In genomic region chr14:33932935-33933703, GRCm38 (mm10) we compare ENCODE assay signal across 9 mouse cellular contexts. TPM values are rescaled to one million over a fixed set of nuclear protein-coding genes. Genes with fewer than 3 reads are reported as not detected.
DNase-seq lines count a peak whose midpoint lies in the region; ATAC-seq lines count a peak whose summit lies in the region.
"Had no signal": no experiment of that assay in that cellular context is flagged by ENCODE, and none has a peak within 500 bp of the region (broad histone marks: within the 10 kb centered on the region; RNA-seq: fewer than 3 reads in every experiment).

No protein-coding gene starts in this region.

- H3K4me3 ChIP-seq in lung, embryonic 16.5 days (ENCODE audit: low read length) = no peak overlapping the region
- H3K4me3 ChIP-seq: limb, embryonic 15.5 days had no signal

- H3K9ac ChIP-seq in lung, embryonic 16.5 days (ENCODE audit: low read length) = no peak overlapping the region
- H3K9ac ChIP-seq: limb, embryonic 15.5 days had no signal

- peak; percentile 75 for DNase-seq in urinary bladder, postnatal 14 days (ENCODE audit: low spot score)
- DNase-seq in urinary bladder, adult 2 months (ENCODE audit: low spot score) = no peak
- peak; percentile 37 for DNase-seq in cerebellum, adult 8-10 months
- DNase-seq in frontal cortex, postnatal 25 days (ENCODE audit: low spot score in 2 of 2) = peak; percentile 48 to 56
- peak; percentile 88 for DNase-seq in kidney, postnatal 10 days
- DNase-seq in right cerebral cortex, adult 2 months (ENCODE audit: low spot score in 2 of 2) = peak; percentile 67 to 70
- DNase-seq in urinary bladder, postnatal 10 days (ENCODE audit: low spot score) = no peak

- 55% methylated on average over 10 of the region's 10 CpGs for WGBS in lung, embryonic 16.5 days

- ATAC-seq in lung, embryonic 16.5 days (ENCODE audit: low read depth) = peak; percentile 41; the same call in 1 of the 2 replicates

- no peaks in the 10 kb centered on the region for H3K4me1 ChIP-seq in lung, embryonic 16.5 days (replicated peaks; ENCODE audit: control insufficient read depth, insufficient read depth, low read length)

- H3K9me3 ChIP-seq in lung, embryonic 16.5 days (ENCODE audit: control insufficient read depth, low read length) = no peaks in the 10 kb centered on the region
- H3K9me3 ChIP-seq: limb, embryonic 15.5 days had no signal

- H3K36me3 ChIP-seq in lung, embryonic 16.5 days (ENCODE audit: control insufficient read depth, insufficient read depth, low read length) = no peaks in the 10 kb centered on the region

- no peak overlapping the region for H3K27ac ChIP-seq in lung, embryonic 16.5 days (ENCODE audit: low read length)
- H3K27ac ChIP-seq: limb, embryonic 15.5 days had no signal

- H3K4me2 ChIP-seq in lung, embryonic 16.5 days (ENCODE audit: low read depth, low read length) = no peak overlapping the region
- H3K4me2 ChIP-seq: limb, embryonic 15.5 days had no signal

- H3K27me3 ChIP-seq in lung, embryonic 16.5 days (ENCODE audit: control insufficient read depth, insufficient read depth, low read depth, low read length) = peaks cover 26% of the 10 kb centered on the region

RNA-seq across cellular contexts. Expression of gene Gdf2, which starts 7.7 kb away (rescaled TPM):
- not detected in 2 replicates for polyA plus RNA-seq in urinary bladder, adult 2 months (2012; rRNA removed)
- polyA plus RNA-seq in lung, embryonic 16.5 days (2015; fragmentation: Nextera tagmentation; extraction: Ambion mirVana) = 0.06 and 0.08 TPM in 2 replicates
- polyA plus RNA-seq: limb, embryonic 15.5 days had no signal

RNA-seq across cellular contexts. Expression of gene Gdf10, which starts 9.7 kb away (rescaled TPM):
- 14.3 and 18.6 TPM in 2 replicates for polyA plus RNA-seq in urinary bladder, adult 2 months (2012; rRNA removed)
- 7.1 and 7.7 TPM in 2 replicates for polyA plus RNA-seq in lung, embryonic 16.5 days (2015; fragmentation: Nextera tagmentation; extraction: Ambion mirVana)

RNA-seq across cellular contexts. Expression of gene Rbp3, which starts 20.7 kb away (rescaled TPM):
- not detected in 2 replicates for polyA plus RNA-seq in urinary bladder, adult 2 months (2012; rRNA removed)
- polyA plus RNA-seq in lung, embryonic 16.5 days (2015; fragmentation: Nextera tagmentation; extraction: Ambion mirVana) = not detected in 2 replicates
- polyA plus RNA-seq: limb, embryonic 15.5 days had no signal

RNA-seq across cellular contexts. Expression of gene Zfp488, which starts 45.4 kb away (rescaled TPM):
- polyA plus RNA-seq in urinary bladder, adult 2 months (2012; rRNA removed) = 0.44 and 0.46 TPM in 2 replicates
- polyA plus RNA-seq in lung, embryonic 16.5 days (2015; fragmentation: Nextera tagmentation; extraction: Ambion mirVana) = not detected in 2 replicates

Comparison
In these comparisons a context has a peak if more than half of its experiments do, and no peak if none do; other contexts are left out.
1. DNase-seq: peak in urinary bladder, postnatal 14 days (single experiment), cerebellum, adult 8-10 months (single experiment), frontal cortex, postnatal 25 days (2 of 2), kidney, postnatal 10 days (single experiment) and right cerebral cortex, adult 2 months (2 of 2); none in urinary bladder, adult 2 months (single experiment) and urinary bladder, postnatal 10 days (single experiment).